Mouse (Mus musculus): ENCODE results near the gene Atp6v1a. TPM values are rescaled to one million over a fixed set of nuclear protein-coding genes. Genes with fewer than 3 reads are reported as not detected.

Gene Atp6v1a
- polyA plus RNA-seq, 1 experiment, result 139 TPM

DNA sequence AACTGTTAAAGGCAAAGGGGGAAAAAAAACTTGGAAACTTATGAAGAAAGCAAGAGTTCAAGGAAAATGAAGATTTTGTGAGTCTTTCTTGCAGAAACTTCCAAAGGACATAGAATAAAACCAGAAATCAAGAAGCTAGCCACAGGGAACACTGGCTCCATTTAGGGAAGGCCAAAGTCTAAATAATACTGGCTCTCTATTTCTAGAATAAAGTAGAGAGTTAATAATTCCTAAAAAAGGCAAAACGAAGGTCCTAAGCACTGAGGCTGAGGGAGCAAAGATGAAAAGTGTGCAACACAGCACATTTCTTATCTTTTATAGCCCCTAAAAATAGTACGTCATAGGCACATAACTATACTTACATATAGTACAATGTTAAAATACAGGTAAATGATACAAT is 34.3 kb downstream of the Atp6v1a start:
- TF ChIP-seq CTCF (conservative IDR thresholded peaks at IDR 0.05; ENCODE audit: insufficient read depth, insufficient read length, low read depth, low read length) (no peak), POLR2A (IDR thresholded peaks at IDR 0.05; ENCODE audit: low read depth, low read length) (no peak)
- peaks cover 31% of the 10 kb centered on the region for H3K36me3 ChIP-seq (ENCODE audit: control insufficient read depth, insufficient read depth, low read length)
- H3K4me3 ChIP-seq (ENCODE audit: insufficient read depth, low read depth, low read length), result no peak overlapping the region
- H3K27me3 ChIP-seq (replicated peaks; ENCODE audit: control insufficient read depth, insufficient read depth, low read length), result no peaks in the 10 kb centered on the region
- no peak overlapping the region for H3K27ac ChIP-seq (ENCODE audit: insufficient read depth, low read depth, low read length)
- peak; percentile 63 for DNase-seq
- peaks cover 11% of the 10 kb centered on the region; the same call in 1 of the 2 replicates for H3K4me1 ChIP-seq (ENCODE audit: control insufficient read depth, insufficient read depth, low read length)
- WGBS, result 53% methylated on average over 2 of the region's 2 CpGs

- no peak for TF ChIP-seq POLR2A (IDR thresholded peaks at IDR 0.05; ENCODE audit: low read depth, low read length)
- no peak for TF ChIP-seq CTCF (conservative IDR thresholded peaks at IDR 0.05; ENCODE audit: insufficient read depth, insufficient read length, low read depth, low read length)
- Histone ChIP-seq H3K27ac (ENCODE audit: insufficient read depth, low read depth, low read length) (peak overlapping the region; percentile 22; the same call in 1 of the 2 replicates), H3K27me3 (replicated peaks; ENCODE audit: control insufficient read depth, insufficient read depth, low read length) (no peaks in the 10 kb centered on the region), H3K4me1 (ENCODE audit: control insufficient read depth, insufficient read depth, low read length) (peaks cover 11% of the 10 kb centered on the region; the same call in 1 of the 2 replicates), H3K4me3 (ENCODE audit: insufficient read depth, low read depth, low read length) (no peak overlapping the region), H3K36me3 (ENCODE audit: control insufficient read depth, insufficient read depth, low read length) (peaks cover 28% of the 10 kb centered on the region)
- whole genome bisulfite sequencing, result 74% methylated on average over 18 of the region's 18 CpGs
- DNase-seq, result no peak
These were observed 35.4 kb downstream of the Atp6v1a start for GRCm38 (mm10) chr16:44103806-44104766.

DNA sequence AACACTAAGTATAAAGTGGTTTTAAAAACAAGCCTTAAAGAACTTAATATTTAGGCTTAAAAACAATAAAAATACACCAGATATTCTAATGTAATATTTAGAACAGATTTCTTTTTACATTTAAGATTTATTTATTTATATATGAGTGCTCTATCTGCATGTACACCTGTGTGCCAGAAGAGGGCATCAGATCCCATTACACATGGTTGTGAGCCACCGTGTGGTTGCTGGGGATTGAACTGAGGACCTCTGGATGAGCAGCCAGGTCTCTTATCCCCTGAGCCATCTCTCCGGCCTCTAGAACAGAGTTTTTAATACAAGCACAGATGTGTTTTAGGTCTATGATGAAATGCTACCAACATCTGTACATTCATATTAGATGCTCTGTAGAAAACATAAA is 36.6 kb downstream of the Atp6v1a start:
- TF ChIP-seq POLR2A (IDR thresholded peaks at IDR 0.05; ENCODE audit: low read depth, low read length) (no peak), CTCF (conservative IDR thresholded peaks at IDR 0.05; ENCODE audit: insufficient read depth, insufficient read length, low read depth, low read length) (0 out of 2 replicates have a peak, but pooled peaks have one; percentile 4)
- Histone ChIP-seq H3K4me1 (ENCODE audit: control insufficient read depth, insufficient read depth, low read length) (peaks cover 11% of the 10 kb centered on the region; the same call in 1 of the 2 replicates), H3K4me3 (ENCODE audit: insufficient read depth, low read depth, low read length) (no peak overlapping the region), H3K36me3 (ENCODE audit: control insufficient read depth, insufficient read depth, low read length) (peaks cover 29% of the 10 kb centered on the region), H3K27ac (ENCODE audit: insufficient read depth, low read depth, low read length) (no peak overlapping the region), H3K27me3 (replicated peaks; ENCODE audit: control insufficient read depth, insufficient read depth, low read length) (no peaks in the 10 kb centered on the region)
- 96% methylated on average over 2 of the region's 2 CpGs for WGBS
- DNase-seq, result no peak

DNA sequence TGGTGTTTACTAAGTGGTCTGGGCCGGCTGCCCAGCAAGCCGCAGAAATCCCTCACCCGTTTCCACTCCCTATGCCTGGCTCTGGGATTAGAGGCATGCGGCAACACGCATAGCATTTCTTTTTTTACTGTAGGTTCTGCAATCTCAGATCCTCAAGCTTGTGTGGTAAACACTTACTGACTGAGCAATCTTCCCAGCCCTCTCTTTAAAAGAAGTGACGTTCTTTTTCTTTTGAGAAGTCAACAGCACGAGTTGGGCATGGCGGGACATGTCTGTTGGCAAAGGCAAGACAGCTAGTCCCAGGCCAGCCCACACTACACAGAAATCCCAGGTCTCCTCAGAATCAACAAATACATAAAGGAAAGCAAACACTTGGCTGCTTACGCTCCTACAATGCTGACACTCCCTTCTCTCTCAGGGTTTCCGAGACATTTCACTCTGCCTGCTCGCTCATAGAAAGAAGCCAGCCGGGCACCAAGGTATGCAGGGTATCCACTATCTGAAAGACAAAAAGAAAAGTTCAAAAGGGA is 38.3 kb downstream of the Atp6v1a start:
- WGBS, result 87% methylated on average over 12 of the region's 12 CpGs
- Histone ChIP-seq H3K27me3 (replicated peaks; ENCODE audit: control insufficient read depth, insufficient read depth, low read length) (no peaks in the 10 kb centered on the region), H3K36me3 (ENCODE audit: control insufficient read depth, insufficient read depth, low read length) (peaks cover 27% of the 10 kb centered on the region), H3K27ac (ENCODE audit: insufficient read depth, low read depth, low read length) (no peak overlapping the region), H3K4me1 (ENCODE audit: control insufficient read depth, insufficient read depth, low read length) (peaks cover 11% of the 10 kb centered on the region; the same call in 1 of the 2 replicates), H3K4me3 (ENCODE audit: insufficient read depth, low read depth, low read length) (no peak overlapping the region)
- no peak for DNase-seq
- TF ChIP-seq CTCF (conservative IDR thresholded peaks at IDR 0.05; ENCODE audit: insufficient read depth, insufficient read length, low read depth, low read length), result no peak
- TF ChIP-seq POLR2A (IDR thresholded peaks at IDR 0.05; ENCODE audit: low read depth, low read length), result no peak

GRCm38 (mm10) chr16:44099377-44099776 is 40.1 kb downstream of the Atp6v1a start:
- no peak overlapping the region for H3K27ac ChIP-seq (ENCODE audit: insufficient read depth, low read depth, low read length)
- DNase-seq, result peak; percentile 54
- peaks cover 27% of the 10 kb centered on the region for H3K36me3 ChIP-seq (ENCODE audit: control insufficient read depth, insufficient read depth, low read length)
- no peak for TF ChIP-seq CTCF (conservative IDR thresholded peaks at IDR 0.05; ENCODE audit: insufficient read depth, insufficient read length, low read depth, low read length)
- no peak for TF ChIP-seq POLR2A (IDR thresholded peaks at IDR 0.05; ENCODE audit: low read depth, low read length)
- H3K4me1 ChIP-seq (ENCODE audit: control insufficient read depth, insufficient read depth, low read length), result peaks cover 10% of the 10 kb centered on the region; the same call in 1 of the 2 replicates
- H3K27me3 ChIP-seq (replicated peaks; ENCODE audit: control insufficient read depth, insufficient read depth, low read length), result no peaks in the 10 kb centered on the region
- WGBS, result 68% methylated on average over 7 of the region's 7 CpGs
- H3K4me3 ChIP-seq (ENCODE audit: insufficient read depth, low read depth, low read length), result no peak overlapping the region

DNA sequence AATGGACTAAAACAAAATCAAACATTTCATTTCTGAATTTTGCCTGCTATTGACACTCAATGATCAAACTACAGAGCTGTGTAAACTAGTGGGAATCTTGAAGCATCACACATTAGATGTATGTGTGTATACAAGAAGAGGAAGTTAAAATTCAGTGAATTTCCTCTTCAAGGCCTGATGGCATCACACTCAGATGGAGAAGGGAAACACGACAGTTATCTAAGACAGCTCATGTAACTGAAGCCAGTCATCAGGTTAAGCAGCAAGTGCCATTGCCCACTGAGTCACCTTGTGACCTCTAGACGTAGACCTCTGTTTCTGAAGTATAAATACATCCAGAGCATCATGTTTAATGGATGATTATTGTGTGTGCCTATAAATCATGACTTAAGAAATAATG is 51.9 kb downstream of the Atp6v1a start:
- H3K27me3 ChIP-seq (replicated peaks; ENCODE audit: control insufficient read depth, insufficient read depth, low read length), result no peaks in the 10 kb centered on the region
- no peak overlapping the region for H3K27ac ChIP-seq (ENCODE audit: insufficient read depth, low read depth, low read length)
- peaks cover 25% of the 10 kb centered on the region for H3K36me3 ChIP-seq (ENCODE audit: control insufficient read depth, insufficient read depth, low read length)
- H3K4me1 ChIP-seq (ENCODE audit: control insufficient read depth, insufficient read depth, low read length), result no peaks in the 10 kb centered on the region
- no peak for TF ChIP-seq POLR2A (IDR thresholded peaks at IDR 0.05; ENCODE audit: low read depth, low read length)
- TF ChIP-seq CTCF (conservative IDR thresholded peaks at IDR 0.05; ENCODE audit: insufficient read depth, insufficient read length, low read depth, low read length), result no peak
- no peak for DNase-seq
- no peak overlapping the region for H3K4me3 ChIP-seq (ENCODE audit: insufficient read depth, low read depth, low read length)
- 67% methylated on average over 2 of the region's 2 CpGs for WGBS
